Mouse (Mus musculus): ENCODE measurements around the gene Pard3b. TPM values are rescaled to one million over a fixed set of nuclear protein-coding genes. Genes with fewer than 3 reads are reported as not detected.

The Pard3b gene
- polyA plus RNA-seq (2012; ENCODE audit: insufficient read depth, insufficient read length, missing spikeins): 0.12 and 0.37 TPM in 2 replicates

GRCm38 (mm10) chr1:61638347-61639111, at the start of gene Pard3b:
Gene Pard3b (plus strand): TSS chr1:61638824.
- no peak within 1 kb of the TSS for H3K27ac ChIP-seq (ENCODE audit: insufficient read depth, low read depth, low read length)
- H3K4me3 ChIP-seq (ENCODE audit: insufficient read depth, low read length): peak within 1 kb of the TSS; percentile 84
- TF ChIP-seq CTCF (IDR thresholded peaks at IDR 0.05; ENCODE audit: low read depth, low read length) (no peak), POLR2A (IDR thresholded peaks at IDR 0.05; ENCODE audit: borderline replicate concordance, low read depth, low read length) (no peak)
- no peaks in the 10 kb centered on the region for H3K4me1 ChIP-seq (ENCODE audit: control insufficient read depth, insufficient read depth, low read length)

GRCm38 (mm10) chr1:61616176-61616575, 22.4 kb upstream of the Pard3b start:
- Histone ChIP-seq H3K4me3 (ENCODE audit: insufficient read depth, low read length) (no peak overlapping the region), H3K27ac (ENCODE audit: insufficient read depth, low read depth, low read length) (no peak overlapping the region), H3K4me1 (ENCODE audit: control insufficient read depth, insufficient read depth, low read length) (no peaks in the 10 kb centered on the region)
- TF ChIP-seq CTCF (IDR thresholded peaks at IDR 0.05; ENCODE audit: low read depth, low read length) (no peak), POLR2A (IDR thresholded peaks at IDR 0.05; ENCODE audit: borderline replicate concordance, low read depth, low read length) (no peak)

GRCm38 (mm10) chr1:61620651-61621050, 18.0 kb upstream of the Pard3b start:
- Histone ChIP-seq H3K4me3 (ENCODE audit: insufficient read depth, low read length) (no peak overlapping the region), H3K4me1 (ENCODE audit: control insufficient read depth, insufficient read depth, low read length) (no peaks in the 10 kb centered on the region), H3K27ac (ENCODE audit: insufficient read depth, low read depth, low read length) (no peak overlapping the region)
- no peak for TF ChIP-seq POLR2A (IDR thresholded peaks at IDR 0.05; ENCODE audit: borderline replicate concordance, low read depth, low read length)
- no peak for TF ChIP-seq CTCF (IDR thresholded peaks at IDR 0.05; ENCODE audit: low read depth, low read length)

- TF ChIP-seq POLR2A (IDR thresholded peaks at IDR 0.05; ENCODE audit: borderline replicate concordance, low read depth, low read length) (no peak), CTCF (IDR thresholded peaks at IDR 0.05; ENCODE audit: low read depth, low read length) (no peak)
- no peak overlapping the region for H3K4me3 ChIP-seq (ENCODE audit: insufficient read depth, low read length)
- no peak overlapping the region for H3K27ac ChIP-seq (ENCODE audit: insufficient read depth, low read depth, low read length)
- no peaks in the 10 kb centered on the region for H3K4me1 ChIP-seq (ENCODE audit: control insufficient read depth, insufficient read depth, low read length)
Observed at GRCm38 (mm10) chr1:61629857-61630256, 8.8 kb upstream of the Pard3b start.

- Histone ChIP-seq H3K4me3 (ENCODE audit: insufficient read depth, low read length) (peak overlapping the region; percentile 84), H3K27ac (ENCODE audit: insufficient read depth, low read depth, low read length) (no peak overlapping the region), H3K4me1 (ENCODE audit: control insufficient read depth, insufficient read depth, low read length) (no peaks in the 10 kb centered on the region)
- TF ChIP-seq POLR2A (IDR thresholded peaks at IDR 0.05; ENCODE audit: borderline replicate concordance, low read depth, low read length): no peak
- no peak for TF ChIP-seq CTCF (IDR thresholded peaks at IDR 0.05; ENCODE audit: low read depth, low read length)
Observed at GRCm38 (mm10) chr1:61639114-61640093, 780 bp downstream of the Pard3b start.

GRCm38 (mm10) chr1:61641880-61642279, 3.3 kb downstream of the Pard3b start:
- Histone ChIP-seq H3K4me3 (ENCODE audit: insufficient read depth, low read length) (no peak overlapping the region), H3K27ac (ENCODE audit: insufficient read depth, low read depth, low read length) (no peak overlapping the region), H3K4me1 (ENCODE audit: control insufficient read depth, insufficient read depth, low read length) (no peaks in the 10 kb centered on the region)
- TF ChIP-seq POLR2A (IDR thresholded peaks at IDR 0.05; ENCODE audit: borderline replicate concordance, low read depth, low read length) (no peak), CTCF (IDR thresholded peaks at IDR 0.05; ENCODE audit: low read depth, low read length) (no peak)

GRCm38 (mm10) chr1:61645062-61645461, 6.4 kb downstream of the Pard3b start:
- Histone ChIP-seq H3K4me3 (ENCODE audit: insufficient read depth, low read length) (no peak overlapping the region), H3K27ac (ENCODE audit: insufficient read depth, low read depth, low read length) (no peak overlapping the region), H3K4me1 (ENCODE audit: control insufficient read depth, insufficient read depth, low read length) (no peaks in the 10 kb centered on the region)
- TF ChIP-seq POLR2A (IDR thresholded peaks at IDR 0.05; ENCODE audit: borderline replicate concordance, low read depth, low read length) (no peak), CTCF (IDR thresholded peaks at IDR 0.05; ENCODE audit: low read depth, low read length) (no peak)

- no peak for TF ChIP-seq CTCF (IDR thresholded peaks at IDR 0.05; ENCODE audit: low read depth, low read length)
- TF ChIP-seq POLR2A (IDR thresholded peaks at IDR 0.05; ENCODE audit: borderline replicate concordance, low read depth, low read length): no peak
- no peaks in the 10 kb centered on the region for H3K4me1 ChIP-seq (ENCODE audit: control insufficient read depth, insufficient read depth, low read length)
Observed at GRCm38 (mm10) chr1:61649964-61650363, 11.3 kb downstream of the Pard3b start.

GRCm38 (mm10) chr1:61651454-61652271, 13.0 kb downstream of the Pard3b start:
- no peaks in the 10 kb centered on the region for H3K4me1 ChIP-seq (ENCODE audit: control insufficient read depth, insufficient read depth, low read length)
- no peak overlapping the region for H3K4me3 ChIP-seq (ENCODE audit: insufficient read depth, low read length)
- TF ChIP-seq CTCF (IDR thresholded peaks at IDR 0.05; ENCODE audit: low read depth, low read length) (no peak), POLR2A (IDR thresholded peaks at IDR 0.05; ENCODE audit: borderline replicate concordance, low read depth, low read length) (no peak)
- no peak overlapping the region for H3K27ac ChIP-seq (ENCODE audit: insufficient read depth, low read depth, low read length)

More at GRCm38 (mm10) chr1:61649964-61650363, 11.3 kb downstream of the Pard3b start:
- Histone ChIP-seq H3K27ac (ENCODE audit: insufficient read depth, low read depth, low read length) (no peak overlapping the region), H3K4me3 (ENCODE audit: insufficient read depth, low read length) (no peak overlapping the region)

Measured in bone marrow macrophage, adult 2 months (primary cell).